Mouse (Mus musculus) heart, postnatal 0 days (tissue): ENCODE results near the gene Slc5a12.

Experiments
- CTCF ChIP-seq: IDR thresholded peaks from 2 replicates; pipeline ENCODE4 v1.5.1; 2016; ENCODE audit warnings: antibody characterized with exemption, control low read depth, low read depth
- EP300 ChIP-seq: IDR thresholded peaks from 2 replicates; pipeline ENCODE4 v1.6.1; 2016; ENCODE audit warnings: antibody characterized with exemption, low read depth

DNA sequence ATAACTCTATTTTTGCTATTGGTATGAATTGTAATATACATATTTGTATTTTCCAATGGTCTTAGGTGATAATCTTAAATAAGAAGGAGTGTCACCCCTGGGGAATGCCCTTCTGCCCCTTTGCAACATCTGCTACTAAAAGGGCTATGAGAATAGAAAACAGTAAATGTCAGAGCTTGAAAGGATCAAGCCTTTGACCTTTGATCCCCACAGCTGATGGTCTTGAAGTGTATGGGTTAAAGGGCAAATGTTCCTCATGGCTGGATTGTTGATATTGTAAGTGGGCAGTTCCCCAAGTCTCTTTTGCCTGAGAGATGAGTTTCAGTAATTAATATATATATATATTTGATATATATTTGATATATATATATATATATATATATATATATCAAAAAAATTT lies 47.7 kb downstream of the Slc5a12 start:
- TF ChIP-seq CTCF = no peak
- no peak for TF ChIP-seq EP300
